Mouse (Mus musculus) cortical plate, adult 2 months (tissue): ENCODE measurements around the gene Sf3a2.

Experiments
- CTCF ChIP-seq: fragments of 200-500 bp; IDR thresholded peaks from 2 replicates; pipeline ENCODE4 v1.5.1; 2011; ENCODE audit warnings: mild to moderate bottlenecking, control low read depth, low read length; ENCODE audit not compliant: insufficient read depth; ENCODE audit errors: extremely low read depth
- POLR2A ChIP-seq: fragments of 200-500 bp; IDR thresholded peaks from 2 replicates; pipeline ENCODE4 v1.6.1; 2011; ENCODE audit warnings: mild to moderate bottlenecking, low read length, control low read depth; ENCODE audit not compliant: insufficient read depth; ENCODE audit errors: extremely low read depth

DNA sequence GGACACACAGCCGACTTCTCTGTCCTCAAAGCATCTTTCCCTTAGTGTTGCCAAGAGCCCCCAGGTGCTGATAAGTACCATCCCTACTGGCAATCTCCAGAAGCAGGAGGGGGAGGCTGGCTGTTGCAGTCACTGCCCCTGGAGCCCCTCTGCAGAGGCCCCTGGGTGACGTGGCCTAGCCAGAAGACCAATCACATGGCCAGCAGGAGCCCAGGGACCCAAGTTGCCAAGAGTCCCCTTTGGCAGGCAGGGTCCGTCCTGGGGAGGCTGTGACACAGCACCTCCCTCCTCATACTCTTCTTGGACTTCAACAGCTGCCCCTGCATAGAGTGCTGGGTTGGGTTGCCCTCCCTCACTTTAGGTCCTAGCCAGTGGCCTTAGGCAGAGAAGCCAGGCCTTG lies 5.0 kb downstream of the Sf3a2 start:
- TF ChIP-seq CTCF, result no peak
- TF ChIP-seq POLR2A, result no peak
